Comparison of ENCODE assay signal across 13 mouse cellular contexts in genomic region chr15:80160726-80161125, GRCm38 (mm10). TPM values are rescaled to one million over a fixed set of nuclear protein-coding genes. Genes with fewer than 3 reads are reported as not detected.
DNase-seq lines count a peak whose midpoint lies in the region; ATAC-seq lines count a peak whose summit lies in the region.
"Had no signal": no experiment of that assay in that cellular context is flagged by ENCODE, and none has a peak within 500 bp of the region (broad histone marks: within the 10 kb centered on the region; RNA-seq: fewer than 3 reads in every experiment).

No protein-coding gene starts in this region.

- no peaks in the 10 kb centered on the region for H3K9me3 ChIP-seq in embryonic facial prominence, embryonic 12.5 days
- H3K9me3 ChIP-seq in liver, embryonic 12.5 days (replicated peaks): no peaks in the 10 kb centered on the region
- H3K9me3 ChIP-seq: liver, embryonic 15.5 days had no signal

- H3K4me2 ChIP-seq in embryonic facial prominence, embryonic 12.5 days (replicated peaks): no peak overlapping the region
- H3K4me2 ChIP-seq in liver, embryonic 12.5 days: no peak overlapping the region
- H3K4me2 ChIP-seq: liver, embryonic 15.5 days had no signal

- H3K36me3 ChIP-seq in embryonic facial prominence, embryonic 12.5 days: peaks cover 65% of the 10 kb centered on the region
- peaks cover 74% of the 10 kb centered on the region for H3K36me3 ChIP-seq in liver, embryonic 12.5 days

- no peak for ATAC-seq in embryonic facial prominence, embryonic 12.5 days (ENCODE audit: insufficient number of reproducible peaks, insufficient read depth, low FRiP score, low TSS enrichment)
- no peak for ATAC-seq in liver, embryonic 12.5 days
- ATAC-seq: forebrain, embryonic 16.5 days had no signal

- H3K27ac ChIP-seq in embryonic facial prominence, embryonic 12.5 days: peak overlapping the region; percentile 91; the same call in 1 of the 2 replicates
- H3K27ac ChIP-seq in liver, embryonic 12.5 days: no peak overlapping the region

- H3K4me3 ChIP-seq in embryonic facial prominence, embryonic 12.5 days: no peak overlapping the region
- no peak overlapping the region for H3K4me3 ChIP-seq in liver, embryonic 12.5 days
- H3K4me3 ChIP-seq: liver, embryonic 15.5 days had no signal

- H3K4me1 ChIP-seq in embryonic facial prominence, embryonic 12.5 days: peaks cover 35% of the 10 kb centered on the region
- H3K4me1 ChIP-seq in liver, embryonic 12.5 days: peaks cover 21% of the 10 kb centered on the region

- H3K9ac ChIP-seq in embryonic facial prominence, embryonic 12.5 days: no peak overlapping the region
- H3K9ac ChIP-seq in liver, embryonic 12.5 days: no peak overlapping the region
- H3K9ac ChIP-seq: liver, embryonic 15.5 days had no signal

- DNase-seq in gastrocnemius, adult 18-20 months (ENCODE audit: low spot score): peak; percentile 33
- DNase-seq in gastrocnemius, postnatal 36 days: no peak
- DNase-seq in left cerebral cortex, postnatal 4 days: peak; percentile 50
- no peak for DNase-seq in left cerebral cortex, postnatal 25 days (ENCODE audit: low spot score in 2 of 2)
- peak; percentile 24 for DNase-seq in skeletal muscle tissue, adult 2 months (ENCODE audit: low read depth, low spot score)
- DNase-seq in left cerebral cortex, postnatal 36 days (ENCODE audit: low spot score in 2 of 2): no peak
- DNase-seq: thymus, postnatal 25 days had no signal

- H3K27me3 ChIP-seq in embryonic facial prominence, embryonic 12.5 days: no peaks in the 10 kb centered on the region
- H3K27me3 ChIP-seq in liver, embryonic 12.5 days (replicated peaks): no peaks in the 10 kb centered on the region
- H3K27me3 ChIP-seq: CH12.LX; liver, embryonic 15.5 days had no signal

- intact Hi-C loops in gastrocnemius, postnatal 36 days (cut with DNase I): no loop called here
- intact Hi-C loops in left cerebral cortex, postnatal 4 days (cut with DNase I): no loop called here
- intact Hi-C loops in left cerebral cortex, postnatal 25 days (cut with DNase I): no loop called here
- intact Hi-C loops in left cerebral cortex, postnatal 36 days (cut with DNase I): no loop called here

- 94% methylated on average over 4 of the region's 4 CpGs for WGBS in embryonic facial prominence, embryonic 12.5 days
- WGBS in liver, embryonic 12.5 days (ENCODE audit: insufficient replicate concordance): 86% methylated on average over 4 of the region's 4 CpGs

RNA-seq across cellular contexts. Expression of gene Mgat3, which starts 12.8 kb away (rescaled TPM):
- 1 to 10 TPM in 1 of 2 experiments, under 1 TPM in 1; 0.43 to 1.2 TPM for total RNA-seq in gastrocnemius, adult 18-20 months (2021)
- under 1 TPM; 0.64 to 0.96 TPM for total RNA-seq in gastrocnemius, postnatal 36 days (2021)
- 10 to 100 TPM; 80.4 to 83.1 TPM for total RNA-seq in left cerebral cortex, postnatal 4 days (2021)
- total RNA-seq in left cerebral cortex, postnatal 25 days (2021): 100 to 1,000 TPM; 119 to 121 TPM
- 10.5 and 11.7 TPM in 2 replicates for polyA plus RNA-seq in embryonic facial prominence, embryonic 12.5 days (2016; fragmentation: Nextera tagmentation; extraction: Ambion mirVana)
- 0.96 and 1.2 TPM in 2 replicates for polyA plus RNA-seq in liver, embryonic 12.5 days (2016; fragmentation: Nextera tagmentation; extraction: Ambion mirVana)
- total RNA-seq in left cerebral cortex, postnatal 36 days (2021): 100 to 1,000 TPM; 119 to 126 TPM
- total RNA-seq: common myeloid progenitor, adult 5-6 weeks had no signal

RNA-seq across cellular contexts. Expression of gene Tab1, which starts 27.8 kb away (rescaled TPM):
- 10 to 100 TPM; 11.0 to 12.5 TPM for total RNA-seq in gastrocnemius, adult 18-20 months (2021)
- total RNA-seq in gastrocnemius, postnatal 36 days (2021): 10 to 100 TPM; 11.9 to 16.4 TPM
- 10 to 100 TPM; 27.7 to 36.2 TPM for total RNA-seq in left cerebral cortex, postnatal 4 days (2021)
- total RNA-seq in left cerebral cortex, postnatal 25 days (2021): 10 to 100 TPM; 22.3 to 28.6 TPM
- 47.5 and 48.5 TPM in 2 replicates for polyA plus RNA-seq in embryonic facial prominence, embryonic 12.5 days (2016; fragmentation: Nextera tagmentation; extraction: Ambion mirVana)
- polyA plus RNA-seq in liver, embryonic 12.5 days (2016; fragmentation: Nextera tagmentation; extraction: Ambion mirVana): 18.5 and 18.9 TPM in 2 replicates
- total RNA-seq in left cerebral cortex, postnatal 36 days (2021): 10 to 100 TPM; 23.1 to 30.4 TPM

Comparison
In these comparisons a context has a peak if more than half of its experiments do, and no peak if none do; other contexts are left out.
1. DNase-seq: peak in gastrocnemius, adult 18-20 months (single experiment), left cerebral cortex, postnatal 4 days (single experiment) and skeletal muscle tissue, adult 2 months (single experiment); none in gastrocnemius, postnatal 36 days (0 of 2), left cerebral cortex, postnatal 25 days (0 of 2) and left cerebral cortex, postnatal 36 days (0 of 2).
2. RNA of gene Mgat3, which starts 12.8 kb away (total RNA-seq): 119 to 126 TPM in left cerebral cortex, postnatal 36 days, 119 to 121 TPM in left cerebral cortex, postnatal 25 days and 80.4 to 83.1 TPM in left cerebral cortex, postnatal 4 days; 0.43 to 1.2 TPM in gastrocnemius, adult 18-20 months and 0.64 to 0.96 TPM in gastrocnemius, postnatal 36 days; every median in the first group is over 10 times any median in the second.